Mouse (Mus musculus): ENCODE data around the gene Zbtb49. TPM values are rescaled to one million over a fixed set of nuclear protein-coding genes. Genes with fewer than 3 reads are reported as not detected.

The Zbtb49 gene
- 20.2 to 22.0 TPM (median 20.6 TPM) in 4 replicates for total RNA-seq (2023; ENCODE audit: inconsistent age)

DNA sequence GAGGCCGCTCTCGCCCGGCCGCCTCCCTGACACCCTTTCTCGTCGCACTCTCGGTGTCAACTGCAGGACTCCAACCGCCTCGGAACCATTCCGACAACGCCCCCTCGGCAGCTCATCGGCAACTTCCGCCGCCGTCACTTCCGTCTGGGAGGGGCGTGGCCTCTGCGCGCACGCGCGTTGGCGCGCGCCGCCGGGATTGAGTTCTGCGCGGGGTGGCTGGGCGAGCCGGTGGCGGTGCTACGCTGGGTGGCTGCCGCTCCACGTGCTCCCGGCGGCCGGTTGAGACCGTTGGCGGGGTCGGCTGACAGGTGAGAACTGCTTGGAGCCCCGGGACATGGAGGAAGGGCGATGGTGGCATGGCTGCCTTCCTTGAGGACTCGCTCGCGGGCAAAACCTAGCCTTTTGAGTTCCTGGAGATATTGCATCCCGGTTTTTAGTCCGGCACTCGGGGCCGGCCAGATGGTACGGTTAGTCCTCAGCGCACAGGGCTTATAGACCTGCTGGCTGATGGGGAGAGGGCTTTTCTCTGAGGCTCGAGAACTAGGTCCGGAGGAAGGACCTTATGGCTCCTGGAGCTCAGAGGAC is at the start of gene Zbtb49, which contains the start of gene Lyar:
Gene Zbtb49 (minus strand): TSS at position 130 of the 585 bp plus-strand sequence.
Gene Lyar (plus strand): TSS at position 143 of the 585 bp plus-strand sequence.

DNA sequence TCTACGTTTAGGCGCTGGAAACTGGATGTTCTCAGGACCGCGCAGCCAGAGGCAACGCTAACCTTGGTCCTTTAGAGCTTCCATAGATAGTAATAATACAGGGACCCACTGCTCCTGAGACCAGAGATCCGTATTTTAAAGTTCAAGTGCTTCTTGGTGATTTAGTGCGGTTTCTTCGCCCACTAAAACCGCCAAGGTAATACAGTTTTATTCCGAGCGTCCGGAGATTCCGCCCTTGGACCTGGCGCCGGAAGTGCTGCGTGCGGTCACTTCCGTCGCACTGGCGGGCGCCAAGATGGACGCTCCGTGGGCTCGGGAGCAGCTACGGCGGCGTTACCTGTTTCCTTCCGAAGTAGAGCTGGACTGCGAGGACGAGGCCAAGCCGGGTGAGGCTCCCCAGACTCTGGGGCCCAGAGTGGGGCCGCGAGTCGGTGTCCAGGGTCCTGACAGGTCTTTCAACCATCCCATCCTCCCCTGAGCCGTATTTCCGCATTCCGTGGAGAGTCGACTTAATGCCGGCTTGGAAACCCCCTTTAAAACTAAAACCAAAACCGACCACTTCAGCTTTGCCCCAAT is 39.9 kb upstream of the Zbtb49 start, which contains the start of gene Tmem128:
Gene Tmem128 (plus strand): TSS at position 79 of the 576 bp plus-strand sequence.

DNA sequence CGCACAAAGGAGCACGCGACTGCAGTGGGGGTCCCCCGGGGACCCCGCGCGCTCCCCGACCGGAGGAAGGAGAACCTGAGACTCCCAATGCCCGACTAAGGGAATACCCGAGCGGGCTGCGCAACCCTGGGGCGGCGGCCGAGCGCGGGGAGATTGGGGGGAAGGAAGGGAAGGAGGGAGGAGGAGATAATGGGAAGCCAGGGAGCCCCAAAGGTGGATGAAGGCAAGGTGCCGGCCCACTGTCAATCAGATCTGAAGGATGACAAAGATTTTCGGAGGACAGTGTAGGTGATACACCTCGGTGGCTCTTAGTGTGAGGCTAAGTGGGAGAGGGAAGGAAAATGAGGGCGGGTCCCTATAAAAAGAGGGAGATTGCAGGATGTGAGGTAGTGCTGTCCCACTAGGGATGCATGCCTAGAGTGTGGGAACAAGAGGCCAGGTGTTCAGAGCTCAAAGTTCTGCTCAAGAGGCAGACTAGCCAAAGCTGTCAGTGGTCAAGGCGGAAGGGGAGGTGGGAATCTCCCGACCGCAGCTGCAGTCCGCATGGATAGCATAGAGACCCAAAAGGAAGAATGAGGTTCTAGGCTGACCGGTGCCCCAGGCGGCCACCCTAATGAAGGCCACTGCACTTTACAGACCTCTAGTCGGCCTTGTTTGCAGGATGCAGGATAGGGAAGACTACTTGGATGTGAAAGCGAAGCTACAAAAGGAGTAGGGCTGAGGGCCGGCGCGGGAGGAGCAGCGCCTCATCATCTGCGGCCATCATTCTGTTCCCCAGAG is 60.4 kb downstream of the Zbtb49 start, which contains the start of gene Nsg1:
Gene Nsg1 (minus strand): TSS at position 274 of the 780 bp plus-strand sequence.

Other genes with a start within 250 kb of the Zbtb49 start
- 19.3 to 26.3 TPM (median 25.2 TPM) in 4 replicates for gene Stx18, start 181.7 kb downstream of the Zbtb49 start, total RNA-seq (2023; ENCODE audit: inconsistent age)
- gene Nsg1, start 60.5 kb downstream of the Zbtb49 start, total RNA-seq (2023; ENCODE audit: inconsistent age), result not detected in 4 replicates
- 29.4 to 36.9 TPM (median 31.0 TPM) in 4 replicates for gene Lyar, start within 50 bp of the Zbtb49 start, total RNA-seq (2023; ENCODE audit: inconsistent age)
- 72.8 to 101 TPM (median 84.2 TPM) in 4 replicates for gene Tmem128, start 39.7 kb upstream of the Zbtb49 start, total RNA-seq (2023; ENCODE audit: inconsistent age)
- not detected in 4 replicates for gene Otop1, start 55.5 kb upstream of the Zbtb49 start, total RNA-seq (2023; ENCODE audit: inconsistent age)
- gene Drd5, start 98.9 kb upstream of the Zbtb49 start, total RNA-seq (2023; ENCODE audit: inconsistent age), result 0.93 to 1.7 TPM (median 1.1 TPM) in 4 replicates

Data from B cell, adult (primary cell).